In genomic region chr6:72962281-72962741, GRCm38 (mm10) we compare ENCODE assay signal across 13 mouse cellular contexts. TPM values are rescaled to one million over a fixed set of nuclear protein-coding genes. Genes with fewer than 3 reads are reported as not detected.
DNase-seq lines count a peak whose midpoint lies in the region; ATAC-seq and TF ChIP-seq lines count a peak whose summit lies in the region.
"Had no signal": no experiment of that assay in that cellular context is flagged by ENCODE, and none has a peak within 500 bp of the region (broad histone marks: within the 10 kb centered on the region; RNA-seq: fewer than 3 reads in every experiment).

No protein-coding gene starts in this region.

- no peaks in the 10 kb centered on the region for H3K9me3 ChIP-seq in midbrain, embryonic 13.5 days
- no peaks in the 10 kb centered on the region for H3K9me3 ChIP-seq in midbrain, embryonic 10.5 days (replicated peaks)
- no peaks in the 10 kb centered on the region for H3K9me3 ChIP-seq in intestine, embryonic 16.5 days (ENCODE audit: control insufficient read depth, low read length)
- no peaks in the 10 kb centered on the region for H3K9me3 ChIP-seq in stomach, postnatal 0 days (ENCODE audit: control insufficient read depth, low read length)
- H3K9me3 ChIP-seq in forebrain, embryonic 13.5 days (replicated peaks), result no peaks in the 10 kb centered on the region

- no peak for ATAC-seq in midbrain, embryonic 13.5 days
- no peak for ATAC-seq in intestine, embryonic 16.5 days
- ATAC-seq in stomach, postnatal 0 days (ENCODE audit: low FRiP score, low TSS enrichment), result no peak
- ATAC-seq in forebrain, embryonic 13.5 days, result no peak
- ATAC-seq: forebrain, embryonic 16.5 days had no signal

- no peak for TF ChIP-seq CTCF in stomach, postnatal 0 days (IDR thresholded peaks at IDR 0.05; ENCODE audit: low read depth)

- TF ChIP-seq EP300 in stomach, postnatal 0 days (optimal IDR thresholded peaks at IDR 0.05), result no peak

- no peak overlapping the region for H3K4me3 ChIP-seq in midbrain, embryonic 13.5 days (replicated peaks)
- no peak overlapping the region for H3K4me3 ChIP-seq in midbrain, embryonic 10.5 days
- no peak overlapping the region for H3K4me3 ChIP-seq in intestine, embryonic 16.5 days (ENCODE audit: low read length)
- no peak overlapping the region for H3K4me3 ChIP-seq in stomach, postnatal 0 days (ENCODE audit: low read depth, low read length)
- H3K4me3 ChIP-seq in forebrain, embryonic 13.5 days, result no peak overlapping the region
- H3K4me3 ChIP-seq: megakaryocyte, embryonic 14.5 days had no signal

- 0 out of 2 replicates have a peak, but pooled peaks cover 3% of the 10 kb centered on the region for H3K4me1 ChIP-seq in midbrain, embryonic 13.5 days (replicated peaks)
- peaks cover 12% of the 10 kb centered on the region for H3K4me1 ChIP-seq in midbrain, embryonic 10.5 days
- H3K4me1 ChIP-seq in intestine, embryonic 16.5 days (ENCODE audit: control insufficient read depth, insufficient read depth, low read length), result peaks cover 18% of the 10 kb centered on the region
- H3K4me1 ChIP-seq in stomach, postnatal 0 days (replicated peaks; ENCODE audit: control insufficient read depth, insufficient read depth), result peaks cover 2% of the 10 kb centered on the region; the same call in 1 of the 2 replicates
- H3K4me1 ChIP-seq in forebrain, embryonic 13.5 days, result peaks cover 6% of the 10 kb centered on the region; the same call in 1 of the 2 replicates

- peak; percentile 33 for DNase-seq in embryo, embryonic 11 days
- DNase-seq in embryo, embryonic 9.5 days (ENCODE audit: extremely low spot score), result no peak
- no peak for DNase-seq in midbrain, embryonic 10.5 days (ENCODE audit: low spot score)
- no peak for DNase-seq in stomach, postnatal 0 days (ENCODE audit: low spot score)
- no peak for DNase-seq in frontal cortex, postnatal 10 days (ENCODE audit: low spot score in 2 of 2)
- DNase-seq: cerebellum, postnatal 14 days; retina, postnatal 1 day had no signal

- no peak overlapping the region for H3K27ac ChIP-seq in midbrain, embryonic 13.5 days
- no peak overlapping the region for H3K27ac ChIP-seq in midbrain, embryonic 10.5 days (replicated peaks)
- H3K27ac ChIP-seq in intestine, embryonic 16.5 days (ENCODE audit: low read length), result peak overlapping the region; percentile 81
- H3K27ac ChIP-seq in stomach, postnatal 0 days (replicated peaks), result peak overlapping the region; percentile 45; the same call in 1 of the 2 replicates
- no peak overlapping the region for H3K27ac ChIP-seq in forebrain, embryonic 13.5 days

- peaks cover 2% of the 10 kb centered on the region; the same call in 1 of the 2 replicates for H3K27me3 ChIP-seq in midbrain, embryonic 13.5 days
- peaks cover 18% of the 10 kb centered on the region for H3K27me3 ChIP-seq in midbrain, embryonic 10.5 days (ENCODE audit: low read depth, poor library complexity, severe bottlenecking)
- no peaks in the 10 kb centered on the region for H3K27me3 ChIP-seq in intestine, embryonic 16.5 days (replicated peaks; ENCODE audit: control insufficient read depth, insufficient read depth, low read length)
- no peaks in the 10 kb centered on the region for H3K27me3 ChIP-seq in stomach, postnatal 0 days (ENCODE audit: control insufficient read depth, insufficient read depth, low read length)
- no peaks in the 10 kb centered on the region for H3K27me3 ChIP-seq in forebrain, embryonic 13.5 days

- peak overlapping the region; percentile 11; the same call in 1 of the 2 replicates for H3K9ac ChIP-seq in midbrain, embryonic 13.5 days (replicated peaks)
- no peak overlapping the region for H3K9ac ChIP-seq in intestine, embryonic 16.5 days (ENCODE audit: low read depth, low read length)
- H3K9ac ChIP-seq in stomach, postnatal 0 days (ENCODE audit: low read length), result no peak overlapping the region
- no peak overlapping the region for H3K9ac ChIP-seq in forebrain, embryonic 13.5 days

- 65% methylated on average over 7 of the region's 7 CpGs for WGBS in midbrain, embryonic 13.5 days
- 76% methylated on average over 7 of the region's 7 CpGs for WGBS in midbrain, embryonic 10.5 days
- 33% methylated on average over 7 of the region's 7 CpGs for WGBS in intestine, embryonic 16.5 days
- WGBS in stomach, postnatal 0 days, result 28% methylated on average over 7 of the region's 7 CpGs
- WGBS in forebrain, embryonic 13.5 days, result 58% methylated on average over 7 of the region's 7 CpGs

- H3K36me3 ChIP-seq in midbrain, embryonic 13.5 days, result no peaks in the 10 kb centered on the region
- no peaks in the 10 kb centered on the region for H3K36me3 ChIP-seq in midbrain, embryonic 10.5 days
- H3K36me3 ChIP-seq in intestine, embryonic 16.5 days (ENCODE audit: control insufficient read depth, insufficient read depth, low read length), result no peaks in the 10 kb centered on the region
- H3K36me3 ChIP-seq in stomach, postnatal 0 days (ENCODE audit: control insufficient read depth, insufficient read depth, low read length), result no peaks in the 10 kb centered on the region
- H3K36me3 ChIP-seq in forebrain, embryonic 13.5 days (ENCODE audit: poor library complexity, severe bottlenecking), result no peaks in the 10 kb centered on the region

- no peak overlapping the region for H3K4me2 ChIP-seq in midbrain, embryonic 13.5 days (replicated peaks)
- H3K4me2 ChIP-seq in intestine, embryonic 16.5 days (ENCODE audit: low read depth, low read length), result no peak overlapping the region
- H3K4me2 ChIP-seq in stomach, postnatal 0 days (replicated peaks; ENCODE audit: low read depth), result no peak overlapping the region
- H3K4me2 ChIP-seq in forebrain, embryonic 13.5 days, result no peak overlapping the region
- H3K4me2 ChIP-seq: heart, embryonic 11.5 days had no signal

RNA-seq across cellular contexts. Expression of gene Tmsb10, which starts 3.8 kb away (rescaled TPM):
- 4,994 and 5,054 TPM in 2 replicates for polyA plus RNA-seq in midbrain, embryonic 13.5 days (2015; fragmentation: Nextera tagmentation; extraction: Ambion mirVana)
- polyA plus RNA-seq in midbrain, embryonic 10.5 days (2016; fragmentation: Nextera tagmentation; extraction: Ambion mirVana), result 2,755 and 2,780 TPM in 2 replicates
- polyA plus RNA-seq in intestine, embryonic 16.5 days (2015; fragmentation: Nextera tagmentation; extraction: Ambion mirVana), result 1,797 and 1,804 TPM in 2 replicates
- polyA plus RNA-seq in stomach, postnatal 0 days (2015; fragmentation: Nextera tagmentation; extraction: Ambion mirVana), result 1,323 and 1,685 TPM in 2 replicates
- 3,443 and 4,664 TPM in 2 replicates for polyA plus RNA-seq in forebrain, embryonic 13.5 days (2015; fragmentation: Nextera tagmentation; extraction: Ambion mirVana)

Comparison
In these comparisons a context has a peak if more than half of its experiments do, and no peak if none do; other contexts are left out.
1. H3K27ac ChIP-seq: peak in intestine, embryonic 16.5 days (single experiment) and stomach, postnatal 0 days (single experiment); none in midbrain, embryonic 13.5 days (single experiment), midbrain, embryonic 10.5 days (single experiment) and forebrain, embryonic 13.5 days (single experiment).